Mouse (Mus musculus): ENCODE measurements around the gene Mrpl35. TPM values are rescaled to one million over a fixed set of nuclear protein-coding genes. Genes with fewer than 3 reads are reported as not detected.

The Mrpl35 gene
- polyA plus RNA-seq (2012) = 1.6 and 2.9 TPM in 2 replicates

GRCm38 (mm10) chr6:71826869-71827268 is at the start of gene Mrpl35:
Mrpl35 (minus strand) TSS chr6:71826969.

GRCm38 (mm10) chr6:71830690-71831580 is 4.2 kb upstream of the Mrpl35 start, which contains the start of gene Immt:
Immt (plus strand) TSS chr6:71831331.

Other genes with a start within 250 kb of the Mrpl35 start
- 5.5 and 8.0 TPM in 2 replicates for gene Kdm3a, start 194.0 kb downstream of the Mrpl35 start, polyA plus RNA-seq (2012)
- gene Reep1, start 119.4 kb downstream of the Mrpl35 start, polyA plus RNA-seq (2012) = 0.50 and 0.61 TPM in 2 replicates
- 35.5 and 41.7 TPM in 2 replicates for gene Immt, start 4.4 kb upstream of the Mrpl35 start, polyA plus RNA-seq (2012)
- gene Ptcd3, start 81.8 kb upstream of the Mrpl35 start, polyA plus RNA-seq (2012) = 4.1 and 4.5 TPM in 2 replicates
- gene Polr1a, start 82.1 kb upstream of the Mrpl35 start, polyA plus RNA-seq (2012) = 16.6 and 22.7 TPM in 2 replicates

All from megakaryocyte-erythroid progenitor cell, adult 5 weeks (primary cell).